Comparison of ENCODE assay signal across 12 mouse cellular contexts in genomic region chr10:122885301-122885700, GRCm38 (mm10).
A peak's percentile ranks its signal among the peaks of the same experiment; 100 is the strongest.
DNase-seq lines count a peak whose midpoint lies in the region; ATAC-seq lines count a peak whose summit lies in the region.
"Had no signal": no experiment of that assay in that cellular context is flagged by ENCODE, and none has a peak within 500 bp of the region (broad histone marks: within the 10 kb centered on the region; RNA-seq: fewer than 3 reads in every experiment).

No protein-coding gene starts in this region.

- ATAC-seq in neural tube, embryonic 11.5 days (ENCODE audit: insufficient read depth, low FRiP score, low TSS enrichment): no peak
- ATAC-seq in hindbrain, embryonic 13.5 days (ENCODE audit: low FRiP score): no peak
- no peak for ATAC-seq in midbrain, embryonic 16.5 days
- no peak for ATAC-seq in heart, embryonic 12.5 days (ENCODE audit: insufficient number of reproducible peaks, low FRiP score)
- ATAC-seq: activated CD4-positive, CD25-positive, alpha-beta regulatory T cell, adult 4 months had no signal

- intact Hi-C loops in left cerebral cortex, postnatal 36 days (cut with DNase I): no loop called here

- no peak overlapping the region for H3K4me2 ChIP-seq in neural tube, embryonic 11.5 days (ENCODE audit: low read depth)
- H3K4me2 ChIP-seq in hindbrain, embryonic 13.5 days: 0 out of 2 replicates have a peak overlapping the region, but pooled peaks have one; percentile 30
- H3K4me2 ChIP-seq in midbrain, embryonic 16.5 days (ENCODE audit: low read length): no peak overlapping the region
- no peak overlapping the region for H3K4me2 ChIP-seq in heart, embryonic 12.5 days

- no peak for DNase-seq in neural tube, embryonic 11.5 days (ENCODE audit: low spot score)
- no peak for DNase-seq in neural tube, embryonic 10.5 days (ENCODE audit: extremely low spot score, low spot score)
- no peak for DNase-seq in left cerebral cortex, postnatal 36 days (ENCODE audit: low spot score in 2 of 2)
- no peak for DNase-seq in adrenal gland, postnatal 25 days
- DNase-seq: gastrocnemius, postnatal 14 days; layer of hippocampus, adult 9-11 months; liver, embryonic 13.5 days; right cerebral cortex, adult 18-20 months had no signal

- no peaks in the 10 kb centered on the region for H3K27me3 ChIP-seq in neural tube, embryonic 11.5 days (ENCODE audit: control insufficient read depth, insufficient read depth, low read length)
- H3K27me3 ChIP-seq in hindbrain, embryonic 13.5 days: no peaks in the 10 kb centered on the region
- no peaks in the 10 kb centered on the region for H3K27me3 ChIP-seq in midbrain, embryonic 16.5 days (ENCODE audit: control insufficient read depth, insufficient read depth, low read depth, low read length)
- no peaks in the 10 kb centered on the region for H3K27me3 ChIP-seq in heart, embryonic 12.5 days (replicated peaks)
- H3K27me3 ChIP-seq: liver, embryonic 13.5 days had no signal

- H3K4me1 ChIP-seq in neural tube, embryonic 11.5 days (ENCODE audit: control insufficient read depth, insufficient read depth, low read length): peaks cover 46% of the 10 kb centered on the region
- peaks cover 91% of the 10 kb centered on the region for H3K4me1 ChIP-seq in hindbrain, embryonic 13.5 days (replicated peaks)
- H3K4me1 ChIP-seq in midbrain, embryonic 16.5 days (ENCODE audit: control insufficient read depth, insufficient read depth, low read length): peaks cover 47% of the 10 kb centered on the region
- H3K4me1 ChIP-seq in heart, embryonic 12.5 days (replicated peaks): peaks cover 44% of the 10 kb centered on the region

- H3K36me3 ChIP-seq in neural tube, embryonic 11.5 days (ENCODE audit: control insufficient read depth, insufficient read depth, low read length): no peaks in the 10 kb centered on the region
- H3K36me3 ChIP-seq in hindbrain, embryonic 13.5 days: no peaks in the 10 kb centered on the region
- no peaks in the 10 kb centered on the region for H3K36me3 ChIP-seq in midbrain, embryonic 16.5 days (ENCODE audit: control insufficient read depth, insufficient read depth, low read length)
- no peaks in the 10 kb centered on the region for H3K36me3 ChIP-seq in heart, embryonic 12.5 days
- H3K36me3 ChIP-seq: liver, embryonic 13.5 days had no signal

- peak overlapping the region; percentile 97; the same call in 1 of the 2 replicates for H3K27ac ChIP-seq in neural tube, embryonic 11.5 days (ENCODE audit: low read depth, low read length)
- H3K27ac ChIP-seq in hindbrain, embryonic 13.5 days: peak overlapping the region; percentile 97
- H3K27ac ChIP-seq in midbrain, embryonic 16.5 days (ENCODE audit: low read length): peak overlapping the region; percentile 95
- no peak overlapping the region for H3K27ac ChIP-seq in heart, embryonic 12.5 days (ENCODE audit: poor library complexity, severe bottlenecking)
- H3K27ac ChIP-seq: liver, embryonic 13.5 days had no signal

- peak overlapping the region; percentile 61; the same call in 1 of the 2 replicates for H3K9ac ChIP-seq in neural tube, embryonic 11.5 days (ENCODE audit: low read length)
- no peak overlapping the region; the same call in 1 of the 2 replicates for H3K9ac ChIP-seq in hindbrain, embryonic 13.5 days
- peak overlapping the region; percentile 22; the same call in 1 of the 2 replicates for H3K9ac ChIP-seq in midbrain, embryonic 16.5 days (ENCODE audit: low read depth, low read length)
- no peak overlapping the region for H3K9ac ChIP-seq in heart, embryonic 12.5 days
- H3K9ac ChIP-seq: liver, embryonic 13.5 days had no signal

- H3K9me3 ChIP-seq in neural tube, embryonic 11.5 days (ENCODE audit: control insufficient read depth, low read length): no peaks in the 10 kb centered on the region
- no peaks in the 10 kb centered on the region for H3K9me3 ChIP-seq in hindbrain, embryonic 13.5 days
- H3K9me3 ChIP-seq in midbrain, embryonic 16.5 days (replicated peaks; ENCODE audit: control insufficient read depth, low read length, poor library complexity, severe bottlenecking): no peaks in the 10 kb centered on the region
- H3K9me3 ChIP-seq in heart, embryonic 12.5 days (replicated peaks): no peaks in the 10 kb centered on the region
- H3K9me3 ChIP-seq: liver, embryonic 13.5 days had no signal

- no peak overlapping the region for H3K4me3 ChIP-seq in neural tube, embryonic 11.5 days (ENCODE audit: low read depth, low read length)
- no peak overlapping the region for H3K4me3 ChIP-seq in hindbrain, embryonic 13.5 days
- no peak overlapping the region for H3K4me3 ChIP-seq in midbrain, embryonic 16.5 days (ENCODE audit: low read depth, low read length)
- no peak overlapping the region for H3K4me3 ChIP-seq in heart, embryonic 12.5 days
- H3K4me3 ChIP-seq: liver, embryonic 13.5 days had no signal

- 87% methylated on average over 5 of the region's 5 CpGs for WGBS in neural tube, embryonic 11.5 days
- WGBS in hindbrain, embryonic 13.5 days: 63% methylated on average over 5 of the region's 5 CpGs
- WGBS in midbrain, embryonic 16.5 days: 59% methylated on average over 5 of the region's 5 CpGs
- 93% methylated on average over 5 of the region's 5 CpGs for WGBS in heart, embryonic 12.5 days

Comparison
In these comparisons a context has a peak if more than half of its experiments do, and no peak if none do; other contexts are left out.
1. H3K9ac ChIP-seq: peak in neural tube, embryonic 11.5 days (single experiment) and midbrain, embryonic 16.5 days (single experiment); none in hindbrain, embryonic 13.5 days (single experiment) and heart, embryonic 12.5 days (single experiment).